Mouse (Mus musculus): Measurements from ENCODE around the gene Ppip5k1. TPM values are rescaled to one million over a fixed set of nuclear protein-coding genes. Genes with fewer than 3 reads are reported as not detected.

Gene Ppip5k1
- polyA plus RNA-seq, 1 experiment: 14.9 TPM

DNA sequence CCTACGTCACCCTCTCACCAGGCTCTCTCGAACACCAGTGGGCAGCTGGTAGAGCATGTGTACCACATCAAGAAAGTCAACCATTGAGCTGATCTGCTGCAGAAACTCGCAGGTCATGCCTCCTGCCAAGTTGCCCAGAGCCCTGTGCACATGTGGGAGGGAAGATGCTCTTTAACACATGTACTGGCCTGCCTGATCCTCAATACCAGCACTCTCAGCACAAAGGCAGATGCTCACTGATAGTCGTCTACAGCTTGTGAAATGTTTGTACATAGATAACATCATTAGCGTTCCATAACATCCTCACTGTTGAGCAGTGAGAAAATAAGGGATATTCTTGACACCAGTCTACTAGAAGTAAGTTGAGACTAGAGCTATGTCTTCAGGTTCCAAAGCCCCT, 15.7 kb upstream of the Ppip5k1 start:
- H3K4me1 ChIP-seq (ENCODE audit: control insufficient read depth, insufficient read depth, low read length): no peaks in the 10 kb centered on the region
- TF ChIP-seq EP300 (IDR thresholded peaks at IDR 0.05; ENCODE audit: insufficient read depth, low read depth, low read length) (no peak), POLR2A (IDR thresholded peaks at IDR 0.05; ENCODE audit: insufficient read depth, low read length) (no peak), CTCF (IDR thresholded peaks at IDR 0.05; ENCODE audit: low read depth, low read length) (no peak)
- H3K27ac ChIP-seq (ENCODE audit: insufficient read depth, low read length): no peak overlapping the region
- no peaks in the 10 kb centered on the region for H3K9me3 ChIP-seq (replicated peaks; ENCODE audit: control insufficient read depth, insufficient read depth, low read length, poor library complexity, severe bottlenecking)
- no peaks in the 10 kb centered on the region for H3K36me3 ChIP-seq (ENCODE audit: control insufficient read depth, insufficient read depth, low read length, poor library complexity, severe bottlenecking)
- no peak overlapping the region for H3K9ac ChIP-seq (ENCODE audit: low read depth, poor library complexity, severe bottlenecking)
- no peaks in the 10 kb centered on the region for H3K27me3 ChIP-seq (ENCODE audit: control insufficient read depth, insufficient read depth, low read length, poor library complexity, severe bottlenecking)
- H3K4me3 ChIP-seq (ENCODE audit: low read depth, low read length): no peak overlapping the region

DNA sequence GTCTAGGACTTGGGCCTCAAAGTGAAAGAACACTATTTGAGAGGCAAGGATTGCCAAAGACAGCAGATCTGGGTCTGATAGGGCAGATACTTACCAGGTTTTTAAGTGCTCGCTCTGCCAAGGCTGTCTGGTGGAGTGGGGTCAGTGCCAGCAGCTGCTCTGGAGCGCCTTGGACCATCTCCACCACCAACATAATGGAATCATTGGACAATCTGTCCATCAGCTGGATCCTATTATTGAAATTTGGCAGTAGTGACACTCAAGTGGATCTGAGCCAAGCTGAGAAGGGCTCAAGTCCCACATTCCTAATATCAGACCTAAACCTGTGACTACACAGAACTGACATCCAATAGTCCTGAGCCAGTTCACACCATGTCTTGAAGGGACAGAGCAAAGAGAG, 13.6 kb upstream of the Ppip5k1 start:
- H3K4me3 ChIP-seq (ENCODE audit: low read depth, low read length): no peak overlapping the region
- no peak overlapping the region for H3K27ac ChIP-seq (ENCODE audit: insufficient read depth, low read length)
- H3K4me1 ChIP-seq (ENCODE audit: control insufficient read depth, insufficient read depth, low read length): no peaks in the 10 kb centered on the region
- H3K9me3 ChIP-seq (replicated peaks; ENCODE audit: control insufficient read depth, insufficient read depth, low read length, poor library complexity, severe bottlenecking): no peaks in the 10 kb centered on the region
- no peaks in the 10 kb centered on the region for H3K36me3 ChIP-seq (ENCODE audit: control insufficient read depth, insufficient read depth, low read length, poor library complexity, severe bottlenecking)
- no peaks in the 10 kb centered on the region for H3K27me3 ChIP-seq (ENCODE audit: control insufficient read depth, insufficient read depth, low read length, poor library complexity, severe bottlenecking)
- TF ChIP-seq POLR2A (IDR thresholded peaks at IDR 0.05; ENCODE audit: insufficient read depth, low read length) (no peak), CTCF (IDR thresholded peaks at IDR 0.05; ENCODE audit: low read depth, low read length) (no peak), EP300 (IDR thresholded peaks at IDR 0.05; ENCODE audit: insufficient read depth, low read depth, low read length) (no peak)
- H3K9ac ChIP-seq (ENCODE audit: low read depth, poor library complexity, severe bottlenecking): no peak overlapping the region

DNA sequence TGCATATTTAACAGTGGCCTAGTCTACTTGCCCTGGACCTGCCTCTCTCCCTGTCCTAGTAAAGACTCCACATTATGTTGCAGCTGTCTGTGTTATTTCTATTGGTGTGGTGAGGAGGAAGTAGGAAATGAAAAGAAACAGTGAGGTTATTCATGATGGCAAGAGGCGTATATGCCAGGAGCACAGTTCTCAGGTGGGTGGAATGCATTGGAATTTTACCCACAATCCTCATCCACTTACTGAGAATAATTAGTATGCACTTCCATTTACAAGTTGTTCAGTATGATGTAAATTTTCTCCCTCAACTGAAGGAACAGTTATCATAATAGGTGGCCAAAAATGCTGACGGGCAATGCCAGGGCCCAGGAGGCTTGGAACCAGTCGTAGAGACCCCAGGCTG, 8.5 kb upstream of the Ppip5k1 start:
- Histone ChIP-seq H3K27me3 (ENCODE audit: control insufficient read depth, insufficient read depth, low read length, poor library complexity, severe bottlenecking) (no peaks in the 10 kb centered on the region), H3K9ac (ENCODE audit: low read depth, poor library complexity, severe bottlenecking) (no peak overlapping the region), H3K36me3 (ENCODE audit: control insufficient read depth, insufficient read depth, low read length, poor library complexity, severe bottlenecking) (no peaks in the 10 kb centered on the region), H3K4me1 (ENCODE audit: control insufficient read depth, insufficient read depth, low read length) (no peaks in the 10 kb centered on the region), H3K27ac (ENCODE audit: insufficient read depth, low read length) (no peak overlapping the region), H3K4me3 (ENCODE audit: low read depth, low read length) (no peak overlapping the region), H3K9me3 (replicated peaks; ENCODE audit: control insufficient read depth, insufficient read depth, low read length, poor library complexity, severe bottlenecking) (no peaks in the 10 kb centered on the region)
- TF ChIP-seq EP300 (IDR thresholded peaks at IDR 0.05; ENCODE audit: insufficient read depth, low read depth, low read length): no peak
- no peak for TF ChIP-seq CTCF (IDR thresholded peaks at IDR 0.05; ENCODE audit: low read depth, low read length)
- no peak for TF ChIP-seq POLR2A (IDR thresholded peaks at IDR 0.05; ENCODE audit: insufficient read depth, low read length)

DNA sequence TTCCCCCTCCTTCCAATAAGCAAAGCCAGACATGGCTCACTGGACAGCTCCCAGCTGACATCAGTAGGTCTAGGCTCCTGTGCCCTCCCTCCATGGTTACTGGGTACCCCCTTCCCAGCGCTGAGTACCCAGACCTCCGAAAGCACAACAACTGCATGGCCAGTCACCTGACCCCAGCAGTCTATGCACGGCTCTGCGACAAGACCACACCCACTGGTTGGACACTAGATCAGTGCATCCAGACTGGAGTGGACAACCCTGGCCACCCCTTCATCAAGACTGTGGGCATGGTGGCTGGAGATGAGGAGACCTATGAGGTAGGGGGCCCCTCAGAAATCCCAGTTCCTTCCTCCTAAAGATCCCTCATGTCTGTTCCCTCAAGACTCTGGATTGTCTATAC, 4.3 kb upstream of the Ppip5k1 start:
- H3K4me1 ChIP-seq (ENCODE audit: control insufficient read depth, insufficient read depth, low read length): no peaks in the 10 kb centered on the region
- TF ChIP-seq POLR2A (IDR thresholded peaks at IDR 0.05; ENCODE audit: insufficient read depth, low read length) (no peak), EP300 (IDR thresholded peaks at IDR 0.05; ENCODE audit: insufficient read depth, low read depth, low read length) (no peak)
- no peaks in the 10 kb centered on the region for H3K9me3 ChIP-seq (replicated peaks; ENCODE audit: control insufficient read depth, insufficient read depth, low read length, poor library complexity, severe bottlenecking)
- no peak overlapping the region for H3K27ac ChIP-seq (ENCODE audit: insufficient read depth, low read length)
- H3K4me3 ChIP-seq (ENCODE audit: low read depth, low read length): no peak overlapping the region
- no peak overlapping the region for H3K9ac ChIP-seq (ENCODE audit: low read depth, poor library complexity, severe bottlenecking)
- no peaks in the 10 kb centered on the region for H3K36me3 ChIP-seq (ENCODE audit: control insufficient read depth, insufficient read depth, low read length, poor library complexity, severe bottlenecking)
- no peaks in the 10 kb centered on the region for H3K27me3 ChIP-seq (ENCODE audit: control insufficient read depth, insufficient read depth, low read length, poor library complexity, severe bottlenecking)

DNA sequence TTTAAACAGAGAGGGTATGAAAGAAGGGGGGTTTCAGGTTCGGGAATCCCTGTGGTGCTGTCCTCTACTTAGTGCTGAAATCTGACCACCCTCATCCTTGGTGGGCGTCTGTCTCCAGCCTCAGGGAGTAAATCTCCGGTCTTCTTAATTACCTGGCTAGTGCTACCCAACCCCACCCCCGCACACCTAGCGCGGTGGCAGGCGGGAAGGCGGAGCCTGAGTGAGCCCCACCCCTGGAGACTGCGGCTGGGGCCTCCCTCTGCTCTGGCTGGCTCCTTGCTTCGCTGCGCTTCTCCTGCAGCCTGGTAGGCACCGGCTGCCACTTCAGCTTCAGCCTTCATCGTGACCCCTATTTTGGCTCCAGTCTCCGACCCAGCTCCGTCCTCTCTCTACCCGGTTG, 3.2 kb upstream of the Ppip5k1 start:
- TF ChIP-seq CTCF (IDR thresholded peaks at IDR 0.05; ENCODE audit: low read depth, low read length) (no peak), POLR2A (IDR thresholded peaks at IDR 0.05; ENCODE audit: insufficient read depth, low read length) (no peak), EP300 (IDR thresholded peaks at IDR 0.05; ENCODE audit: insufficient read depth, low read depth, low read length) (no peak)
- H3K36me3 ChIP-seq (ENCODE audit: control insufficient read depth, insufficient read depth, low read length, poor library complexity, severe bottlenecking): no peaks in the 10 kb centered on the region
- H3K4me3 ChIP-seq (ENCODE audit: low read depth, low read length): peak overlapping the region; percentile 65
- no peaks in the 10 kb centered on the region for H3K9me3 ChIP-seq (replicated peaks; ENCODE audit: control insufficient read depth, insufficient read depth, low read length, poor library complexity, severe bottlenecking)
- no peaks in the 10 kb centered on the region for H3K27me3 ChIP-seq (ENCODE audit: control insufficient read depth, insufficient read depth, low read length, poor library complexity, severe bottlenecking)
- H3K27ac ChIP-seq (ENCODE audit: insufficient read depth, low read length): no peak overlapping the region
- peak overlapping the region; percentile 43 for H3K9ac ChIP-seq (ENCODE audit: low read depth, poor library complexity, severe bottlenecking)
- no peaks in the 10 kb centered on the region for H3K4me1 ChIP-seq (ENCODE audit: control insufficient read depth, insufficient read depth, low read length)

DNA sequence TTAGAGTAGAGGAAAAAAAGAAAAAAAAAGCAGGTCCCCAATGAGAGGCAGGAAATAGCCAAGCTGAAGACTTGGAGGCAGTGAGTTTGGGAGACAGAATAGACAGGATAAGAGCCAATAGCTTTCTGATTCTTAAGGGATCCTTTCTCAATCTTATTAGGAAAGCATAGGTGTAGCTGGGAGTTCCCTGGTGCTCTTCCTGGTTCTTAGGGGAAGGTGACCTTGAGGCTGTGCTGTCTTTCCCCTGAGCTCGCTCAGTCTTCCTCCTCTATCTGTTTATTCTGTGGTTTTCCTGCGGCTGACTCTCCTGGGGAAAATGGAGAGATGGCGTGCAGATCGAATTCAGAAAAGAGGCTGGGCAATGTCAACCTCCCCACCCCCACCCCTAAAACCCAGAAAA, 2.8 kb upstream of the Ppip5k1 start:
- Histone ChIP-seq H3K4me1 (ENCODE audit: control insufficient read depth, insufficient read depth, low read length) (no peaks in the 10 kb centered on the region), H3K27ac (ENCODE audit: insufficient read depth, low read length) (no peak overlapping the region; the same call in 1 of the 2 replicates), H3K9me3 (replicated peaks; ENCODE audit: control insufficient read depth, insufficient read depth, low read length, poor library complexity, severe bottlenecking) (no peaks in the 10 kb centered on the region), H3K9ac (ENCODE audit: low read depth, poor library complexity, severe bottlenecking) (no peak overlapping the region), H3K4me3 (ENCODE audit: low read depth, low read length) (peak overlapping the region; percentile 34; the same call in 1 of the 2 replicates), H3K27me3 (ENCODE audit: control insufficient read depth, insufficient read depth, low read length, poor library complexity, severe bottlenecking) (no peaks in the 10 kb centered on the region), H3K36me3 (ENCODE audit: control insufficient read depth, insufficient read depth, low read length, poor library complexity, severe bottlenecking) (no peaks in the 10 kb centered on the region)
- no peak for TF ChIP-seq POLR2A (IDR thresholded peaks at IDR 0.05; ENCODE audit: insufficient read depth, low read length)
- no peak for TF ChIP-seq EP300 (IDR thresholded peaks at IDR 0.05; ENCODE audit: insufficient read depth, low read depth, low read length)
- no peak for TF ChIP-seq CTCF (IDR thresholded peaks at IDR 0.05; ENCODE audit: low read depth, low read length)

All from ES-Bruce4 (cell line).